Mouse (Mus musculus) kidney, embryonic 16.5 days (tissue): ENCODE measurements around the gene Sufu. TPM values are rescaled to one million over a fixed set of nuclear protein-coding genes. Genes with fewer than 3 reads are reported as not detected.

Experiments
- ATAC-seq: fragments of 200-750 bp; cut with Nextera tagmentation; 2 replicates; pipeline ENCODE4 v1.8.0; 2017; ENCODE audit warnings: moderate TSS enrichment; ENCODE audit not compliant: low FRiP score, low TSS enrichment
- H3K27ac ChIP-seq: fragments of 300-500 bp; sonication (generic); 2 replicates; pipeline ENCODE4 v1.5.1; 2014; ENCODE audit warnings: low read length
- H3K27me3 ChIP-seq: fragments of 300-500 bp; sonication (generic); 2 replicates; pipeline ENCODE4 v1.6.1; 2014; ENCODE audit warnings: low read length, control low read depth, mixed read lengths; ENCODE audit not compliant: insufficient read depth
- H3K36me3 ChIP-seq: fragments of 300-500 bp; sonication (generic); 2 replicates; pipeline ENCODE4 v1.6.1; 2014; ENCODE audit warnings: low read length, control low read depth, mixed read lengths; ENCODE audit not compliant: insufficient read depth
- H3K4me1 ChIP-seq: fragments of 300-500 bp; sonication (generic); 2 replicates; pipeline ENCODE4 v1.6.1; 2014; ENCODE audit warnings: low read length, control low read depth, mixed read lengths; ENCODE audit not compliant: insufficient read depth
- H3K4me2 ChIP-seq: fragments of 300-500 bp; sonication (generic); replicated peaks from 2 replicates; pipeline ENCODE4 v1.6.1; 2014; ENCODE audit warnings: low read depth, low read length
- H3K4me3 ChIP-seq: fragments of 300-500 bp; sonication (generic); 2 replicates; pipeline ENCODE4 v1.5.1; 2014; ENCODE audit warnings: mild to moderate bottlenecking, low read length
- H3K9ac ChIP-seq: fragments of 300-500 bp; sonication (generic); replicated peaks from 2 replicates; pipeline ENCODE4 v1.6.1; 2014; ENCODE audit warnings: low read length
- H3K9me3 ChIP-seq: fragments of 300-500 bp; sonication (generic); 2 replicates; pipeline ENCODE4 v1.6.1; 2016; ENCODE audit warnings: low read length, control low read depth
- WGBS: fragments of 180-500 bp; shearing (Covaris S2); extraction: QIAGEN DNeasy Blood & Tissue Kit; methylation state at CpG from one replicate; pipeline ENCODE4 v1.1.7; 2014; 5-methylcytosine and 5-hydroxymethylcytosine counted together
- polyA plus RNA-seq: library from polyadenylated mRNA; unstranded; fragments of >200 nt; fragmentation: Nextera tagmentation; extraction: Ambion mirVana; gene quantifications from 2 replicates; pipeline ENCODE4 v1.2.1, GENCODE M21; 2015

The Sufu gene
- polyA plus RNA-seq, 1 experiment from 2014 or later, result 50.7 TPM

- Histone ChIP-seq H3K4me1 (peaks cover 94% of the 10 kb centered on the region), H3K27me3 (no peaks in the 10 kb centered on the region), H3K9me3 (no peaks in the 10 kb centered on the region), H3K27ac (peak overlapping the region; percentile 94), H3K36me3 (no peaks in the 10 kb centered on the region), H3K4me2 (peak overlapping the region; percentile 38), H3K4me3 (0 out of 2 replicates have a peak overlapping the region, but pooled peaks have one; percentile 1), H3K9ac (peak overlapping the region; percentile 48)
- 16% methylated on average over 8 of the region's 8 CpGs for WGBS
- ATAC-seq, result no peak
Observed at GRCm38 (mm10) chr19:46530449-46530990, 133.8 kb downstream of the Sufu start.

GRCm38 (mm10) chr19:46531071-46532030 lies 134.7 kb downstream of the Sufu start:
- Histone ChIP-seq H3K4me2 (peak overlapping the region; percentile 38), H3K27ac (peak overlapping the region; percentile 94), H3K4me3 (0 out of 2 replicates have a peak overlapping the region, but pooled peaks have one; percentile 1), H3K9me3 (no peaks in the 10 kb centered on the region), H3K36me3 (no peaks in the 10 kb centered on the region), H3K27me3 (no peaks in the 10 kb centered on the region), H3K9ac (peak overlapping the region; percentile 48), H3K4me1 (peaks cover 88% of the 10 kb centered on the region)
- whole genome bisulfite sequencing, result 5% methylated on average over 16 of the region's 16 CpGs
- ATAC-seq, result no peak

- Histone ChIP-seq H3K4me2 (peak overlapping the region; percentile 31; the same call in 1 of the 2 replicates), H3K36me3 (no peaks in the 10 kb centered on the region), H3K9ac (peak overlapping the region; percentile 36), H3K27me3 (no peaks in the 10 kb centered on the region), H3K9me3 (no peaks in the 10 kb centered on the region), H3K4me3 (no peak overlapping the region), H3K4me1 (peaks cover 81% of the 10 kb centered on the region), H3K27ac (peak overlapping the region; percentile 94)
- whole genome bisulfite sequencing, result 3% methylated on average over 10 of the region's 10 CpGs
- peak; percentile 9; the same call in 1 of the 2 replicates for ATAC-seq
Observed at GRCm38 (mm10) chr19:46532031-46532688, 135.5 kb downstream of the Sufu start.

GRCm38 (mm10) chr19:46533066-46533465 lies 136.4 kb downstream of the Sufu start:
- H3K27ac ChIP-seq, result peak overlapping the region; percentile 94
- no peak overlapping the region for H3K4me3 ChIP-seq
- peak; percentile 24; the same call in 1 of the 2 replicates for ATAC-seq
- H3K4me1 ChIP-seq, result peaks cover 72% of the 10 kb centered on the region
- 0 out of 2 replicates have a peak overlapping the region, but pooled peaks have one; percentile 36 for H3K9ac ChIP-seq
- no peaks in the 10 kb centered on the region for H3K36me3 ChIP-seq
- no peaks in the 10 kb centered on the region for H3K9me3 ChIP-seq
- H3K27me3 ChIP-seq, result no peaks in the 10 kb centered on the region
- H3K4me2 ChIP-seq, result no peak overlapping the region
- WGBS, result 31% methylated on average over 4 of the region's 4 CpGs

GRCm38 (mm10) chr19:46533525-46533924 lies 136.8 kb downstream of the Sufu start:
- no peaks in the 10 kb centered on the region for H3K27me3 ChIP-seq
- ATAC-seq, result no peak
- H3K4me3 ChIP-seq, result no peak overlapping the region
- peak overlapping the region; percentile 94 for H3K27ac ChIP-seq
- whole genome bisulfite sequencing, result 34% methylated on average over 5 of the region's 5 CpGs
- H3K4me1 ChIP-seq, result peaks cover 68% of the 10 kb centered on the region
- H3K4me2 ChIP-seq, result no peak overlapping the region
- H3K36me3 ChIP-seq, result no peaks in the 10 kb centered on the region
- no peaks in the 10 kb centered on the region for H3K9me3 ChIP-seq
- H3K9ac ChIP-seq, result no peak overlapping the region

GRCm38 (mm10) chr19:46534542-46535098 lies 137.9 kb downstream of the Sufu start:
- no peak for ATAC-seq
- H3K4me2 ChIP-seq, result no peak overlapping the region
- no peaks in the 10 kb centered on the region for H3K9me3 ChIP-seq
- no peak overlapping the region for H3K9ac ChIP-seq
- no peaks in the 10 kb centered on the region for H3K27me3 ChIP-seq
- WGBS, result 29% methylated on average over 6 of the region's 6 CpGs
- no peaks in the 10 kb centered on the region for H3K36me3 ChIP-seq
- H3K27ac ChIP-seq, result no peak overlapping the region; the same call in 1 of the 2 replicates
- peaks cover 57% of the 10 kb centered on the region for H3K4me1 ChIP-seq
- H3K4me3 ChIP-seq, result no peak overlapping the region

- 91% methylated on average over 9 of the region's 9 CpGs for WGBS
- Histone ChIP-seq H3K27ac (no peak overlapping the region), H3K27me3 (no peaks in the 10 kb centered on the region), H3K36me3 (peaks cover 17% of the 10 kb centered on the region; the same call in 1 of the 2 replicates), H3K9ac (no peak overlapping the region), H3K4me3 (no peak overlapping the region), H3K4me2 (no peak overlapping the region), H3K9me3 (no peaks in the 10 kb centered on the region), H3K4me1 (peaks cover 29% of the 10 kb centered on the region)
- no peak for ATAC-seq
Observed at GRCm38 (mm10) chr19:46537357-46537756, 140.7 kb downstream of the Sufu start.

GRCm38 (mm10) chr19:46538213-46538612 lies 141.5 kb downstream of the Sufu start:
- H3K4me2 ChIP-seq, result no peak overlapping the region
- no peak overlapping the region for H3K27ac ChIP-seq
- H3K36me3 ChIP-seq, result peaks cover 25% of the 10 kb centered on the region
- no peak overlapping the region for H3K9ac ChIP-seq
- H3K9me3 ChIP-seq, result no peaks in the 10 kb centered on the region
- H3K27me3 ChIP-seq, result no peaks in the 10 kb centered on the region
- no peak for ATAC-seq
- peaks cover 21% of the 10 kb centered on the region for H3K4me1 ChIP-seq
- H3K4me3 ChIP-seq, result no peak overlapping the region
- 90% methylated on average over 6 of the region's 6 CpGs for WGBS
